Mouse (Mus musculus): ENCODE measurements around the gene Nutf2-ps1.

- no peak for TF ChIP-seq KAT2A (IDR thresholded peaks at IDR 0.05; ENCODE audit: insufficient replicate concordance, low read length)
- TF ChIP-seq POLR2A (IDR thresholded peaks at IDR 0.05; ENCODE audit: low read depth, low read length): no peak
- TF ChIP-seq CTCF (conservative IDR thresholded peaks at IDR 0.05 in 1 of 2, IDR thresholded peaks at IDR 0.05 in 1 of 2; ENCODE audit: low read depth in 2 of 2, low read length in 2 of 2): no peak
- no peak for TF ChIP-seq MAZ (IDR thresholded peaks at IDR 0.05; ENCODE audit: low read depth, low read length)
- TF ChIP-seq HCFC1 (IDR thresholded peaks at IDR 0.05; ENCODE audit: low read depth, low read length): no peak
- no peak for TF ChIP-seq MYC (IDR thresholded peaks at IDR 0.05; ENCODE audit: low read depth, low read length)
- no peak for TF ChIP-seq USF1 (IDR thresholded peaks at IDR 0.05; ENCODE audit: low read depth, low read length)
- TF ChIP-seq USF2 (conservative IDR thresholded peaks at IDR 0.05; ENCODE audit: low read depth, low read length): no peak
- no peak for TF ChIP-seq CHD2 (IDR thresholded peaks at IDR 0.05; ENCODE audit: low read length)
- no peak for TF ChIP-seq TBP (conservative IDR thresholded peaks at IDR 0.05; ENCODE audit: low read depth, low read length)
- TF ChIP-seq SMC3 (IDR thresholded peaks at IDR 0.05; ENCODE audit: low read depth, low read length): no peak
- TF ChIP-seq RAD21 (IDR thresholded peaks at IDR 0.05; ENCODE audit: low read depth, low read length): no peak
Measured at GRCm38 (mm10) chr19:53621681-53622080, 32.8 kb upstream of the Nutf2-ps1 start.
